Mouse (Mus musculus): ENCODE results near the gene Tmem259. TPM values are rescaled to one million over a fixed set of nuclear protein-coding genes. Genes with fewer than 3 reads are reported as not detected.
A peak's percentile ranks its signal among the peaks of the same experiment; 100 is the strongest.

Gene Tmem259
- polyA plus RNA-seq, 1 experiment from 2014 or later = 15.6 TPM

DNA sequence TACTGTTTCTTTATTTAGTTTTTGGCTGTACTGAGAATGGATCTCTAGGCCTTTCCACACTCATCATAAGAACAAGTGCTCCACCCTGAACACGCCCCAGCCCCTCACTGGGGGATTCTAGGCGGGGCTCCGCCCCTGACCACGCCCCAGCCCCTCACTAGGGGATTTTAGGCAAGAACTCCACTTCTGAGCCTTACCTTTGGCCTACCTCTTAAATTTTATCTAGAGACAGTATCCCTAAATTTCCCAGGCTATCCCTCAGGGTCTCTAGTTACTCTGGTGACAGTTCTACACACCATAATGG lies 40.9 kb upstream of the Tmem259 start:
- Histone ChIP-seq H3K9me3 (ENCODE audit: control insufficient read depth, low read depth, low read length) (no peaks in the 10 kb centered on the region), H3K4me3 (ENCODE audit: low read depth, low read length) (no peak overlapping the region), H3K4me2 (replicated peaks; ENCODE audit: low read depth, low read length) (no peak overlapping the region), H3K4me1 (ENCODE audit: control insufficient read depth, insufficient read depth, low read length) (peaks cover 10% of the 10 kb centered on the region; the same call in 1 of the 2 replicates), H3K9ac (replicated peaks; ENCODE audit: low read depth, low read length) (no peak overlapping the region), H3K36me3 (ENCODE audit: control insufficient read depth, insufficient read depth, low read length) (no peaks in the 10 kb centered on the region), H3K27ac (ENCODE audit: low read length) (no peak overlapping the region), H3K27me3 (ENCODE audit: control insufficient read depth, insufficient read depth, low read length) (no peaks in the 10 kb centered on the region)
- no peak for ATAC-seq (ENCODE audit: insufficient number of reproducible peaks, insufficient read depth, low FRiP score, low read depth)
- WGBS = 51% methylated on average over 4 of the region's 4 CpGs

DNA sequence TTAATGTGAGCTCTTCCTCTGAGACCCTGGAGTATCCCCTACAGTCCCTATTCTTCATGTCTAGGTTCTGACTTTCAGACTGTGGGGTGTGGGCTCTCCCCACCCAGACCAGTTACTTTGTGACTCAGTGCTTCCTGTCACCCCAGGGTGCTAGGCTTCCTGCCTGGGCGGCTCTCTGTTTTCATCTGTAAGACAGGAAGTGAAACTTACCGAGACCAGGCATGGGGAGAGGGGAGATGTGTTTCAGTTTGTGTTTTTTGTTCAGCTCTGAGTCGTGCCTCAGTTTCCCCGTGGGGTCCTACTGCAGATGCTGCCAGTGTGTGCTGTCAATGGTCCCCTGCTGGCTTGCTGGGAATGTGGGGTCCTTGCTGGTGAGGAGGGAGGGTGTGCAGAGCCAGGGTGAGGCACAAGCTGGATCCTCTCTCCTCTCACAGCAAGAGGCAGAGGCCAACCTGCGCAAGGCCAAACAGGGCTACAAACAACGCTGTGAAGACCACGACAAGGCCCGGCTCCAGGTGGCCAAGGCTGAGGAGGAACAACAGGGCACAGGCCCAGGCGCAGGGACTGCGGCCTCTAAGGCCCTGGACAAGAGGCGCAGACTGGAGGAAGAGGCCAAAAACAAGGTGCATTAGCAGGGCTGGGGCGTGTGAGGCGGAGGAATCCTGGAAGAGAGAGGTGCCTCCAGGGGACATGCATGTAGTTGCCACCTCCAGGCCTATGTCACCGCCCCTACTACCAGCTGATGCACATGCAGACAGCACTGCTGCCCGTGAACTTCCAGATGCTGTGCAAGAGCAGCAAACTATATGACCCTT lies 40.3 kb upstream of the Tmem259 start:
- Histone ChIP-seq H3K27me3 (ENCODE audit: control insufficient read depth, insufficient read depth, low read length) (no peaks in the 10 kb centered on the region), H3K9ac (replicated peaks; ENCODE audit: low read depth, low read length) (no peak overlapping the region), H3K4me3 (ENCODE audit: low read depth, low read length) (no peak overlapping the region), H3K27ac (ENCODE audit: low read length) (peak overlapping the region; percentile 6; the same call in 1 of the 2 replicates), H3K9me3 (ENCODE audit: control insufficient read depth, low read depth, low read length) (no peaks in the 10 kb centered on the region), H3K4me1 (ENCODE audit: control insufficient read depth, insufficient read depth, low read length) (peaks cover 15% of the 10 kb centered on the region; the same call in 1 of the 2 replicates), H3K36me3 (ENCODE audit: control insufficient read depth, insufficient read depth, low read length) (no peaks in the 10 kb centered on the region), H3K4me2 (replicated peaks; ENCODE audit: low read depth, low read length) (no peak overlapping the region)
- no peak for ATAC-seq (ENCODE audit: insufficient number of reproducible peaks, insufficient read depth, low FRiP score, low read depth)
- WGBS = 75% methylated on average over 15 of the region's 15 CpGs

DNA sequence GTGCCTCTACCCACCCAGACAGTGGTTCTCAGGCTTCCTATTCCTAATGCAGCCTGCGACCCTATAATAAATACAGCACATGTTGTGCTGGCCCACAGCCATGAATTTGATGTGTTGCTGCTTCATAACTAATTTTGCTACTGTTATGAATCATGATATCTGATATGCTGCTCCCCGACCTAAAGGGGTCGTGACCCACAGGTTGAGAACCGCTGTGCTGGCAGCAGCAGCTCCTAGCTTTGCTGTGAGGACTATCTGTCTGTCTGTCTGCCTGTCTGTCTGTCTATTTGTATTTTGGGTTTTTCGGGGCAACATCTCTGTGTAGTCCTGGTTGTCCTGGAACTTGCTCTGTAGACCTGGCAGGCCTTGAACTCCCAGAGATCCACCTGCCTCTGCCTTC lies 39.6 kb upstream of the Tmem259 start:
- WGBS = 82% methylated on average over 5 of the region's 5 CpGs
- no peaks in the 10 kb centered on the region for H3K9me3 ChIP-seq (ENCODE audit: control insufficient read depth, low read depth, low read length)
- no peak overlapping the region for H3K27ac ChIP-seq (ENCODE audit: low read length)
- H3K36me3 ChIP-seq (ENCODE audit: control insufficient read depth, insufficient read depth, low read length) = no peaks in the 10 kb centered on the region
- H3K27me3 ChIP-seq (ENCODE audit: control insufficient read depth, insufficient read depth, low read length) = no peaks in the 10 kb centered on the region
- ATAC-seq (ENCODE audit: insufficient number of reproducible peaks, insufficient read depth, low FRiP score, low read depth) = no peak
- H3K4me3 ChIP-seq (ENCODE audit: low read depth, low read length) = no peak overlapping the region
- no peak overlapping the region for H3K9ac ChIP-seq (replicated peaks; ENCODE audit: low read depth, low read length)
- peaks cover 22% of the 10 kb centered on the region for H3K4me1 ChIP-seq (ENCODE audit: control insufficient read depth, insufficient read depth, low read length)
- H3K4me2 ChIP-seq (replicated peaks; ENCODE audit: low read depth, low read length) = no peak overlapping the region

DNA sequence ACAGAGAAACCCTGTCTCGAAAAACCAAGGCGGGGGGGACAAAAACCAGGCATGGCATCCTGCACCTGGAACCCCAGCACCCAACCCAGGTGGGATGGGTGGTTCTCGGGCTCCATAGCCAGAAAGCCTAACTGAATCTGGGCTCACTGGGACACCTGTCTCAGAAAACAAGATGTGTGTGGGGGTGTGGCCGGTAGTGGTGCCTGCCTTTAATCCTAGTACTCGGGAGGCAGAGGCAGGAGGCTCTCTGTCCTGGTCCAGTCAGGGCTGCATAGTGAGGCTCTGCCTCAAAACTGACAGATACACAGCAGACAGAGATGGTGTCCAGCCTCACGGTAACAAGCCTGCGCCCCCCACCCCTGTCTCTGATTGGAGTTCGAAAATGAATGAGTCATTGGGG lies 38.7 kb upstream of the Tmem259 start:
- H3K9ac ChIP-seq (replicated peaks; ENCODE audit: low read depth, low read length) = no peak overlapping the region
- no peak overlapping the region for H3K4me3 ChIP-seq (ENCODE audit: low read depth, low read length)
- H3K4me2 ChIP-seq (replicated peaks; ENCODE audit: low read depth, low read length) = no peak overlapping the region
- no peaks in the 10 kb centered on the region for H3K36me3 ChIP-seq (ENCODE audit: control insufficient read depth, insufficient read depth, low read length)
- no peaks in the 10 kb centered on the region for H3K9me3 ChIP-seq (ENCODE audit: control insufficient read depth, low read depth, low read length)
- no peak overlapping the region for H3K27ac ChIP-seq (ENCODE audit: low read length)
- 96% methylated on average over 8 of the region's 8 CpGs for WGBS
- H3K27me3 ChIP-seq (ENCODE audit: control insufficient read depth, insufficient read depth, low read length) = no peaks in the 10 kb centered on the region
- ATAC-seq (ENCODE audit: insufficient number of reproducible peaks, insufficient read depth, low FRiP score, low read depth) = no peak
- peaks cover 25% of the 10 kb centered on the region for H3K4me1 ChIP-seq (ENCODE audit: control insufficient read depth, insufficient read depth, low read length)

DNA sequence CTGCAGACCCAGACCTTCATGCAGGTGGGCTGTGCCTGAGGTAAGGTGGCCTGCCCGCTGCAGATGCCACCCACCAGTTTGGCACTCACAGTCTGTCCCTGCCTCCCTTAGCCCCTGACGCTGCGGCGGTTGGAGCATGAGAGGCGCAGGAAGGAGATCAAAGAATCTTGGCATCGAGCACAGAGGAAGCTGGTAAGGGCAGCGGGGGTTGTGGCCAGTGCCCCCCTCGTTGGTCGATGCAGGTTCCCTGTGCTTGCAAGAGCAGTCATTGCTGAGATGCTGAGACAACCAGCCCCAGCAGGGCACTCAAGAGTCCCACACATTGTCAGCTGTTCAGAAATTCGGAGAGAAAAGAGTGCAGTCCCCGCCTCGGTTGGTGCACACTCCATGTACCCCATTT lies 38.0 kb upstream of the Tmem259 start:
- H3K9me3 ChIP-seq (ENCODE audit: control insufficient read depth, low read depth, low read length) = no peaks in the 10 kb centered on the region
- peaks cover 25% of the 10 kb centered on the region for H3K4me1 ChIP-seq (ENCODE audit: control insufficient read depth, insufficient read depth, low read length)
- ATAC-seq (ENCODE audit: insufficient number of reproducible peaks, insufficient read depth, low FRiP score, low read depth) = no peak

DNA sequence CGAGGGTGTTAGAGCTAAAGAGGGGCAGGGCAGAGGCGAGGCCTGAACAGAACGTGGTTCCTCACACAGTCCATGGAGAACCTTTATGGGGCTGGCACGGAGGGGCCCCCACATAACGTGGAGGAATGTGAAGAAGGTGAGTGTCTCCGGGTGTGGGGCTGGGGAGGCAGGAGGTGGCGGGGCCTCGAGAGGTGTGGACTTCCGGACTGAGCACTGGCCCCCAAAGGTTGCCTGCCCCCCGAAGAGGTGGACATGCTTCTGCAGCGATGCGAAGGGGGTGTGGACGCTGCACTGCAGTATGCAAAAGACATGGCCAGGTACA lies 37.2 kb upstream of the Tmem259 start:
- no peak for ATAC-seq (ENCODE audit: insufficient number of reproducible peaks, insufficient read depth, low FRiP score, low read depth)
- H3K4me1 ChIP-seq (ENCODE audit: control insufficient read depth, insufficient read depth, low read length) = peaks cover 25% of the 10 kb centered on the region
- no peak overlapping the region for H3K27ac ChIP-seq (ENCODE audit: low read length)
- no peaks in the 10 kb centered on the region for H3K27me3 ChIP-seq (ENCODE audit: control insufficient read depth, insufficient read depth, low read length)
- H3K36me3 ChIP-seq (ENCODE audit: control insufficient read depth, insufficient read depth, low read length) = no peaks in the 10 kb centered on the region
- H3K9ac ChIP-seq (replicated peaks; ENCODE audit: low read depth, low read length) = no peak overlapping the region
- H3K9me3 ChIP-seq (ENCODE audit: control insufficient read depth, low read depth, low read length) = no peaks in the 10 kb centered on the region
- no peak overlapping the region for H3K4me2 ChIP-seq (replicated peaks; ENCODE audit: low read depth, low read length)
- 82% methylated on average over 13 of the region's 13 CpGs for whole genome bisulfite sequencing
- H3K4me3 ChIP-seq (ENCODE audit: low read depth, low read length) = no peak overlapping the region

More for the DNA sequence above, 38.0 kb upstream of the Tmem259 start:
- no peak overlapping the region for H3K9ac ChIP-seq (replicated peaks; ENCODE audit: low read depth, low read length)
- H3K4me3 ChIP-seq (ENCODE audit: low read depth, low read length) = no peak overlapping the region
- H3K4me2 ChIP-seq (replicated peaks; ENCODE audit: low read depth, low read length) = no peak overlapping the region
- H3K36me3 ChIP-seq (ENCODE audit: control insufficient read depth, insufficient read depth, low read length) = no peaks in the 10 kb centered on the region
- no peaks in the 10 kb centered on the region for H3K27me3 ChIP-seq (ENCODE audit: control insufficient read depth, insufficient read depth, low read length)
- no peak overlapping the region for H3K27ac ChIP-seq (ENCODE audit: low read length)
- 94% methylated on average over 12 of the region's 12 CpGs for WGBS

DNA sequence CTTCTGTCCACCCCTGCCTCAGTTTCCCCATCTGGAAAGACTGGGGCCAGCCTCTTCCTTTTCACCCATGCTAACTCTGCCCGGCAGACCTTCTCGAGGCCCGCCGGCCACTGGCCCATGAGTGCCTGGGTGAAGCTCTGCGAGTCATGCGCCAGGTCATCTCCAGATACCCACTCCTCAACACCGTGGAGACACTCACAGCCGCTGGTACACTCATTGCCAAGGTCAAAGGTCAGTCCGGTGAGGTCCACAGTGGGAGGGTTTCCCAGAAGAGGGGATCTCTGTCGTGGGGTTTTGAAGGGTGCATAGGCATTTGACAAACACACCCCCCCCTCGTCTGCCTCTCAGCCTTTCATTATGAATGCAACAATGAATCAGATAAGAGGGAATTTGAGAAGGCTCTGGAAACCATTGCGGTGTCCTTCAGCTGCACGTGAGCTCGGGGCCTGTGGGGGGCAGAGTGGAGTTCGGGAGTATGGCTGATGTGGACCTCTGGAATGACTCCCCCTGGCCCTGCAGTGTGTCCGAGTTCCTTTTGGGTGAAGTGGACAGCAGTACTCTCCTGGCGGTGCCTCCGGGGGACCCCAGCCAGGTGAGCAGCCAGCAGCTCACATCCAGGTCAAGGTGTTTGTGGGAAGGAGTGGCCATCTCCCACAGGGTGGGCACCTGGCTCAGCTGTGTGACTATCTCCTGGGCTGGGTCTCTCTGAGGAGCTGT lies 36.6 kb upstream of the Tmem259 start:
- Histone ChIP-seq H3K9ac (replicated peaks; ENCODE audit: low read depth, low read length) (no peak overlapping the region), H3K4me2 (replicated peaks; ENCODE audit: low read depth, low read length) (no peak overlapping the region), H3K4me3 (ENCODE audit: low read depth, low read length) (0 out of 2 replicates have a peak overlapping the region, but pooled peaks have one; percentile 20), H3K36me3 (ENCODE audit: control insufficient read depth, insufficient read depth, low read length) (no peaks in the 10 kb centered on the region), H3K4me1 (ENCODE audit: control insufficient read depth, insufficient read depth, low read length) (peaks cover 25% of the 10 kb centered on the region), H3K9me3 (ENCODE audit: control insufficient read depth, low read depth, low read length) (no peaks in the 10 kb centered on the region), H3K27ac (ENCODE audit: low read length) (no peak overlapping the region), H3K27me3 (ENCODE audit: control insufficient read depth, insufficient read depth, low read length) (no peaks in the 10 kb centered on the region)
- WGBS = 82% methylated on average over 18 of the region's 18 CpGs
- ATAC-seq (ENCODE audit: insufficient number of reproducible peaks, insufficient read depth, low FRiP score, low read depth) = no peak

DNA sequence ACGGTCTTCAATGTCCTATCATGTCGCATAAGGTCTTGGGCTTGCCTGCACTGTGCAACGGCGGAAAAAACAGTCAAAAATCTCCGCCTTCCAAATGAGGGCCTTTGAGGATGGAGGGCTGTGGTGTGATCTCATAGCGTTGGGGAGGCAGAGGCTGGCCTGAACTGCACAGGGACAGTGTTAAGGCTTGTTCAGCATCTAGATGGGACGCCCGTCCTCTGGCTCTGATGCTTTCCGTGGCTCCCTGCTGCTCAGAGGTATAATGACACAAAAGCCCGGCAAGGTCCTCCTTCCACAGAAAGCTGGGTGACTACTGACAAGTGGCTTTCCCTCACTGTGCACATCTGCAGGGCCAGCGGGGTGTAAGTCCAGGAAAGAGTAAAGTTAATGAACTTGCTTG lies 36.1 kb upstream of the Tmem259 start:
- Histone ChIP-seq H3K9me3 (ENCODE audit: control insufficient read depth, low read depth, low read length) (no peaks in the 10 kb centered on the region), H3K27ac (ENCODE audit: low read length) (no peak overlapping the region), H3K36me3 (ENCODE audit: control insufficient read depth, insufficient read depth, low read length) (no peaks in the 10 kb centered on the region), H3K4me1 (ENCODE audit: control insufficient read depth, insufficient read depth, low read length) (peaks cover 22% of the 10 kb centered on the region), H3K27me3 (ENCODE audit: control insufficient read depth, insufficient read depth, low read length) (no peaks in the 10 kb centered on the region), H3K4me2 (replicated peaks; ENCODE audit: low read depth, low read length) (peak overlapping the region; percentile 46), H3K9ac (replicated peaks; ENCODE audit: low read depth, low read length) (peak overlapping the region; percentile 40; the same call in 1 of the 2 replicates), H3K4me3 (ENCODE audit: low read depth, low read length) (peak overlapping the region; percentile 20)
- 38% methylated on average over 11 of the region's 11 CpGs for WGBS
- ATAC-seq (ENCODE audit: insufficient number of reproducible peaks, insufficient read depth, low FRiP score, low read depth) = no peak

Data from stomach, embryonic 14.5 days (tissue).